Mouse (Mus musculus): ENCODE measurements around the gene Grip1. TPM values are rescaled to one million over a fixed set of nuclear protein-coding genes. Genes with fewer than 3 reads are reported as not detected.
A peak's percentile ranks its signal among the peaks of the same experiment; 100 is the strongest.

Gene Grip1
- polyA plus RNA-seq, 1 experiment from 2014 or later, result 4.8 TPM

DNA sequence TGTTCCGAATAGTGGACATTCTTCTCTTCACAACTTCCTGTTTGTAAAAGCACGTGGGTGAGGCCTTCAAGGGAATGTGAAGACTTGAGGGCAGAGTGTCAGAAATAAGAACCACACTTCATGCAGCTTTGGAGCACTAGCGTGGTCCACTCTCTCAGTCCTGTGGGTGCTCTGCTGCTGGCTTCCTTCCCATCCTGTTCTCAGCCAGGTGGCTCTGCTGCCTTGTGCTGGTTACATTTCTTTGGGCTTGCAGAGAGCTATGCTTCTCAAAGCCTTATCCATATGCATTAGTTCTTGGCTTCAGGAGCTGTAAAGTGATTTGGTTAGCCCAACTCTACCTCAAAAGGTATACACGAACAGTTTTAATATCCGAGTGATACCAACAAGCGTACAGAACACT is 497.8 kb downstream of the Grip1 start:
- Histone ChIP-seq H3K36me3 (no peaks in the 10 kb centered on the region), H3K27ac (replicated peaks) (no peak overlapping the region), H3K9me3 (replicated peaks) (no peaks in the 10 kb centered on the region), H3K9ac (no peak overlapping the region), H3K4me2 (replicated peaks) (no peak overlapping the region), H3K4me3 (replicated peaks) (no peak overlapping the region), H3K4me1 (no peaks in the 10 kb centered on the region), H3K27me3 (no peaks in the 10 kb centered on the region)
- WGBS, result 76% methylated on average over 6 of the region's 6 CpGs
- no peak for ATAC-seq (ENCODE audit: insufficient number of reproducible peaks, low FRiP score, low TSS enrichment, low read depth)

- ATAC-seq (ENCODE audit: insufficient number of reproducible peaks, low FRiP score, low TSS enrichment, low read depth), result no peak
- H3K4me3 ChIP-seq (replicated peaks), result no peak overlapping the region
- no peak overlapping the region for H3K27ac ChIP-seq (replicated peaks)
- H3K4me1 ChIP-seq, result no peaks in the 10 kb centered on the region
- H3K36me3 ChIP-seq, result no peaks in the 10 kb centered on the region
- H3K9ac ChIP-seq, result no peak overlapping the region
- no peak overlapping the region for H3K4me2 ChIP-seq (replicated peaks)
- H3K27me3 ChIP-seq, result no peaks in the 10 kb centered on the region
- no peaks in the 10 kb centered on the region for H3K9me3 ChIP-seq (replicated peaks)
- 84% methylated on average over 17 of the region's 17 CpGs for WGBS
Measured at GRCm38 (mm10) chr10:119957260-119957955, 503.8 kb downstream of the Grip1 start.

- H3K9ac ChIP-seq, result no peak overlapping the region
- H3K36me3 ChIP-seq, result no peaks in the 10 kb centered on the region
- no peak overlapping the region for H3K27ac ChIP-seq (replicated peaks)
- WGBS, result 62% methylated on average over 3 of the region's 3 CpGs
- no peak overlapping the region for H3K4me2 ChIP-seq (replicated peaks)
- no peak for ATAC-seq (ENCODE audit: insufficient number of reproducible peaks, low FRiP score, low TSS enrichment, low read depth)
- H3K4me3 ChIP-seq (replicated peaks), result no peak overlapping the region
- no peaks in the 10 kb centered on the region for H3K9me3 ChIP-seq (replicated peaks)
- no peaks in the 10 kb centered on the region for H3K27me3 ChIP-seq
- no peaks in the 10 kb centered on the region for H3K4me1 ChIP-seq
Measured at GRCm38 (mm10) chr10:119960915-119961314, 507.3 kb downstream of the Grip1 start.

- Histone ChIP-seq H3K9ac (no peak overlapping the region), H3K4me2 (replicated peaks) (no peak overlapping the region), H3K4me3 (replicated peaks) (no peak overlapping the region), H3K36me3 (no peaks in the 10 kb centered on the region), H3K4me1 (no peaks in the 10 kb centered on the region), H3K27ac (replicated peaks) (no peak overlapping the region), H3K9me3 (replicated peaks) (no peaks in the 10 kb centered on the region), H3K27me3 (no peaks in the 10 kb centered on the region)
- no peak for ATAC-seq (ENCODE audit: insufficient number of reproducible peaks, low FRiP score, low TSS enrichment, low read depth)
- WGBS, result 84% methylated on average over 8 of the region's 8 CpGs
Measured at GRCm38 (mm10) chr10:119966321-119966720, 512.7 kb downstream of the Grip1 start.

DNA sequence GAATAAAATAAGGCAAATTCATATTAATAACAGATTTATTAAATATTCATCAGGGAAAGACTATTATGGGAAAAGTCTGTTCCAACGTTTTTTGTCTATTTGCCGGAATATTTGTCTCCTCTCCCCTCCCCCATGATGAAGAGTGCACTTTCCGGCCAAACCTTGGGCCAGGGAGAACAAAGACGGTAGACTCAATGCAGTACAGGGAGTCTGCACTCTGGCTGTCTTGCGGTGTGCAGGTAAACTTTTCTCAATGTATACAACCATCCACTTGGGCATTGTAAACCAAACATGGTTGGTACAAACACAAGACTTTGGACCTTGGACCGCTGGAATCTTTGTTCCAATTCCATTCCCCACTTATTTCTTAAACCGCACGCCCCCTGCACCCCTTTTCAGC is 525.8 kb downstream of the Grip1 start:
- Histone ChIP-seq H3K4me2 (replicated peaks) (0 out of 2 replicates have a peak overlapping the region, but pooled peaks have one; percentile 15), H3K27ac (replicated peaks) (no peak overlapping the region), H3K4me3 (replicated peaks) (no peak overlapping the region), H3K9me3 (replicated peaks) (no peaks in the 10 kb centered on the region), H3K9ac (no peak overlapping the region), H3K36me3 (no peaks in the 10 kb centered on the region), H3K27me3 (no peaks in the 10 kb centered on the region), H3K4me1 (peaks cover 6% of the 10 kb centered on the region; the same call in 1 of the 2 replicates)
- no peak for ATAC-seq (ENCODE audit: insufficient number of reproducible peaks, low FRiP score, low TSS enrichment, low read depth)
- WGBS, result 30% methylated on average over 8 of the region's 8 CpGs

- no peaks in the 10 kb centered on the region for H3K9me3 ChIP-seq (replicated peaks)
- no peaks in the 10 kb centered on the region for H3K36me3 ChIP-seq
- no peak overlapping the region for H3K4me2 ChIP-seq (replicated peaks)
- WGBS, result 29% methylated on average over 11 of the region's 11 CpGs
- no peaks in the 10 kb centered on the region for H3K27me3 ChIP-seq
- no peak overlapping the region for H3K4me3 ChIP-seq (replicated peaks)
- H3K27ac ChIP-seq (replicated peaks), result no peak overlapping the region
- H3K9ac ChIP-seq, result no peak overlapping the region
- H3K4me1 ChIP-seq, result peaks cover 6% of the 10 kb centered on the region; the same call in 1 of the 2 replicates
- no peak for ATAC-seq (ENCODE audit: insufficient number of reproducible peaks, low FRiP score, low TSS enrichment, low read depth)
Measured at GRCm38 (mm10) chr10:119980032-119980431, 526.4 kb downstream of the Grip1 start.

DNA sequence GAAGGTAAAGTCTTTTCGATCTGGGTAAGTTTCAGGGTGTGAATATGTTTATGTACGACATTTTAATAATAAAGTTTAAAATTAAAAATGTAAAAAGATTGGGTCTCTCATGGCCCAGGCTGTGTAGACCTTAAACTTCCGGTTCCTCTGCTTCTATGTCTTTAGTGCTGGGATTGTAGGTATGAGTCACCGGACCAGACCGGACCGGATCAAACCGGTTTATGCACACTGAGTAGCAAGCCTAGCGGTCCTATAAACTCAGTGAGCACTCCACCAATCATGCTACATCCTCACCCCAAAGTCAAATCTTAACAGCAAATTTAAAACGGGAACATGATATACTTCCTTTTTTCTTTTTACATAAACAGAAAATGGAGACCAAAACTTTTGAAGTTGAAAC is 530.7 kb downstream of the Grip1 start:
- no peaks in the 10 kb centered on the region for H3K27me3 ChIP-seq
- H3K9me3 ChIP-seq (replicated peaks), result no peaks in the 10 kb centered on the region
- no peak overlapping the region for H3K4me3 ChIP-seq (replicated peaks)
- no peak overlapping the region for H3K9ac ChIP-seq
- WGBS, result 78% methylated on average over 9 of the region's 9 CpGs
- no peak for ATAC-seq (ENCODE audit: insufficient number of reproducible peaks, low FRiP score, low TSS enrichment, low read depth)
- no peak overlapping the region for H3K4me2 ChIP-seq (replicated peaks)
- H3K27ac ChIP-seq (replicated peaks), result no peak overlapping the region
- H3K4me1 ChIP-seq, result peaks cover 6% of the 10 kb centered on the region; the same call in 1 of the 2 replicates
- H3K36me3 ChIP-seq, result no peaks in the 10 kb centered on the region

- no peak for ATAC-seq (ENCODE audit: insufficient number of reproducible peaks, low FRiP score, low TSS enrichment, low read depth)
- H3K36me3 ChIP-seq, result 0 out of 2 replicates have a peak, but pooled peaks cover 3% of the 10 kb centered on the region
- no peaks in the 10 kb centered on the region for H3K9me3 ChIP-seq (replicated peaks)
- H3K27me3 ChIP-seq, result no peaks in the 10 kb centered on the region
- H3K27ac ChIP-seq (replicated peaks), result no peak overlapping the region
- H3K9ac ChIP-seq, result no peak overlapping the region
- H3K4me2 ChIP-seq (replicated peaks), result no peak overlapping the region
- no peak overlapping the region for H3K4me3 ChIP-seq (replicated peaks)
- no peaks in the 10 kb centered on the region for H3K4me1 ChIP-seq
- 79% methylated on average over 4 of the region's 4 CpGs for WGBS
Measured at GRCm38 (mm10) chr10:119998475-119998874, 544.8 kb downstream of the Grip1 start.

- H3K4me3 ChIP-seq (replicated peaks), result no peak overlapping the region
- no peaks in the 10 kb centered on the region for H3K4me1 ChIP-seq
- 87% methylated on average over 4 of the region's 4 CpGs for WGBS
- no peak for ATAC-seq (ENCODE audit: insufficient number of reproducible peaks, low FRiP score, low TSS enrichment, low read depth)
- H3K27me3 ChIP-seq, result no peaks in the 10 kb centered on the region
- no peak overlapping the region for H3K27ac ChIP-seq (replicated peaks)
- H3K4me2 ChIP-seq (replicated peaks), result no peak overlapping the region
- H3K9me3 ChIP-seq (replicated peaks), result no peaks in the 10 kb centered on the region
- H3K9ac ChIP-seq, result no peak overlapping the region
- H3K36me3 ChIP-seq, result 0 out of 2 replicates have a peak, but pooled peaks cover 3% of the 10 kb centered on the region
Measured at GRCm38 (mm10) chr10:120002149-120002548, 548.5 kb downstream of the Grip1 start.

- 79% methylated on average over 7 of the region's 7 CpGs for WGBS
- no peaks in the 10 kb centered on the region for H3K27me3 ChIP-seq
- no peak overlapping the region for H3K9ac ChIP-seq
- H3K4me3 ChIP-seq (replicated peaks), result no peak overlapping the region
- no peaks in the 10 kb centered on the region for H3K4me1 ChIP-seq
- ATAC-seq (ENCODE audit: insufficient number of reproducible peaks, low FRiP score, low TSS enrichment, low read depth), result no peak
- no peak overlapping the region for H3K4me2 ChIP-seq (replicated peaks)
- no peak overlapping the region for H3K27ac ChIP-seq (replicated peaks)
- no peaks in the 10 kb centered on the region for H3K9me3 ChIP-seq (replicated peaks)
- 0 out of 2 replicates have a peak, but pooled peaks cover 3% of the 10 kb centered on the region for H3K36me3 ChIP-seq
Measured at GRCm38 (mm10) chr10:120004096-120004495, 550.5 kb downstream of the Grip1 start.

DNA sequence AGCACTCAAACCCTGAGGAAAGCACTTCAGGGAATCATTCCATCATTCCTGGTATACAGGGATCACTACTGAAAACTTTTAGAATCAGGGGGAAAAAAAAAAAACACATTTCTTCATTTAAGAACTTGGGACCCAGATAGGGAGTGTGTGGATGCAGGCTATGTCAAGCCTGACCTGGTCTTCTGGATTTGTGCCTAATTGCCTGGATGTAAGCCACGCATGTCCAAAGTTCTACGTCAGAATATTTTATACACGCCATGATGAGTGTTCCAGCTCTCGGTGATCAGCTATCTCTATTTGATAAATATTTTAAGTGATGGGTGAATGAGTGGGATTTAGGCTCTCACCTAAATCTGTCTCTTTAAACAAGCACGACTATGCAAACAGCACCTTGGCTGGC is 552.0 kb downstream of the Grip1 start:
- ATAC-seq (ENCODE audit: insufficient number of reproducible peaks, low FRiP score, low TSS enrichment, low read depth), result no peak
- 88% methylated on average over 5 of the region's 5 CpGs for WGBS
- Histone ChIP-seq H3K9ac (no peak overlapping the region), H3K9me3 (replicated peaks) (no peaks in the 10 kb centered on the region), H3K27ac (replicated peaks) (no peak overlapping the region), H3K27me3 (no peaks in the 10 kb centered on the region), H3K4me2 (replicated peaks) (no peak overlapping the region), H3K36me3 (no peaks in the 10 kb centered on the region), H3K4me1 (no peaks in the 10 kb centered on the region), H3K4me3 (replicated peaks) (no peak overlapping the region)

- no peak for ATAC-seq (ENCODE audit: insufficient number of reproducible peaks, low FRiP score, low TSS enrichment, low read depth)
- no peaks in the 10 kb centered on the region for H3K9me3 ChIP-seq (replicated peaks)
- no peak overlapping the region for H3K4me3 ChIP-seq (replicated peaks)
- H3K4me1 ChIP-seq, result no peaks in the 10 kb centered on the region
- no peak overlapping the region for H3K9ac ChIP-seq
- no peak overlapping the region for H3K27ac ChIP-seq (replicated peaks)
- H3K4me2 ChIP-seq (replicated peaks), result no peak overlapping the region
- H3K27me3 ChIP-seq, result no peaks in the 10 kb centered on the region
- WGBS, result 93% methylated on average over 13 of the region's 13 CpGs
- H3K36me3 ChIP-seq, result no peaks in the 10 kb centered on the region
Measured at GRCm38 (mm10) chr10:120012331-120012730, 558.7 kb downstream of the Grip1 start.
